Mouse (Mus musculus): ENCODE results near the gene Ccr9.

DNA sequence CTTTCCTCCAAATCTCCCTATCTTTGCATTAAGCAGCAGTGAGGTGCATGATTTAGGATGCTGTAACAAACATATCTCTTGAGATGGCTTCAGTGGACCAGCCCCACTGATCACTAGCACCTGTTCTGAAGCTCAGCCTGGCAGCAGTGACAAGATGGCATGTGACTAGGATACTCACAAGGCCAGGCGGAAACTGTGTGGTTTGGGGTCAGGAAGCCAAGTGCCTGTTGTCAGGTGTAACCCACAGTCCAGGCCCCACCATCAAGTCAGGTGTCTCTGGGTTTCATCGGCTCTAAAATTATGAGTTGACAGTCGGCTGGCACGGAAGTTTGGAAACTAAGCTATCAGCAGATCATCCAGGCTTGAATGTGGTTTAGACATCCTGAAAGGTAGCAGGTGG, 76.1 kb downstream of the Ccr9 start:
- no peak for TF ChIP-seq CTCF (IDR thresholded peaks at IDR 0.05; ENCODE audit: borderline replicate concordance, insufficient read depth, low read length)
- TF ChIP-seq POLR2A (IDR thresholded peaks at IDR 0.05; ENCODE audit: low read depth, low read length): no peak

Data from embryonic fibroblast, embryonic 13.5 days (primary cell).